Mouse (Mus musculus): ENCODE measurements at regions not wholly inside any gene's neighbourhood (a gene's known extent, or its start where the extent isn't known, plus 50 kb on each side); places are given as distances from the start of the nearest gene placed in this dataset.

DNA sequence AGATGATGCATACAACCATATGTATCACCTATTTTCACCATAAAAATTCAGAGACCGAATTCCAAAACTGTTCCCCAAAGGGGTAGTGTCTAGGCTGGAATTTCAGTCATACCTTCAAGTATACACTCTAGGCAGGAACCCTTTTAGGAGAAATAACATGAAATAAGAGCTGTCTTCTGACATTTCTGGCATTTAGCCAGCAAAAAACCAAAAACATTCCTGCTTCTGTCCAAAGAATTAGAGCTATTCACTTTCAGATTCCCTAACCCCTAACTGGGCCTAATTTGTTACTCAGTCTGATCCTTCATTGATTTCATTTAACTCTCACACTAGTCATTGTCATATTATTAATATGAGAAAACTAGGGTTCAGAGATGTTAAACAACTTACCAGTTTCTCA is 49.8 kb upstream of the Wdr75 start:
- no peak for DNase-seq (ENCODE audit: low spot score in 2 of 2)

Data from right cerebral cortex, postnatal 10 days (tissue).